Mouse (Mus musculus): ENCODE data around the gene Coa5.

The Coa5 gene

DNA sequence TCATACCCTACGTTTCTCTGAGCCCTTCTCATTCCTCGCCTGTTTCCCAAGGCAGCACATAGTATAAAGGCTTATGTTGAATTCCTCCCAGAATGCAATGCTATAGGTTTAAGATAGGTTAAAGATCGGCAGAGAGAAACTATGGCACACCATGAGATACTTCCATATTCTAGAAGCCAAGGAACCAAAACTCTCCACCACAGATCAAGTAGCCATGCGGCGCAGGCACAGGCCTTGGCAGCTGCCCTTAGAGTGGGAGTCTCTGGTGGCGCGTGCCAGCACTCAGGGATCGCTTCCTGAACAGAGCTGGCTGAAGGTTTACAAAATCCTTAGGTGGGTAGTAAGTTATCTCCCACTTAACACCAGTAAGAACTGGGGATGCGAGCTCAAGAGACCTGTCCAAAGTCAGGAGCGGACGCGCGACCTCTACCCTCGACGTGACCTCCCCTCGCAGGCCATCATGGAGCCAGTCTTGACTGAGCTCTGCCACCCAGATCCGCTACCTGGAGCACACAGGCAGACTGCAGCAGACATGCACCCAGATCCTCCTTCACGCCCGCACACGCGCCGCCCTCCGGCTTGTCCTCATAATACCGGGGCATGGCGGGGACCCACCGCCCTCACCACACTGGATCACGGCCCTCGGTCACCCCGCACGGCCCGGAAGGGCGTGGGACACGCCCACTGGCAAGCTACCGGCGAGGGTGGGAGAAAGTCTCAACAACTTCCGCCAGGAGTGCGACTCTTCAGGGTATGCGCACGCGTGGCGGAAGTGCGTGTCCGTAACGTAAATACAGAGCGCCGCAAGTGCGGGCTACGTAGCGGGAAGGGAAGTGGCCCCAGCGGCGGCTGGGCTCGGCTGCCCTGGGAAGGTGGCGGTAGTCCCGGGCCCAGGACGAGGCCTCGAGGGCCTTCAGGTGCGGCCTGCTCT lies at the start of gene Coa5, which contains the start of gene Unc50:
TSS of gene Coa5 (minus strand) at position 738 of the 931 bp plus-strand sequence.
TSS of gene Unc50 (plus strand) at position 774 of the 931 bp plus-strand sequence.
- in situ Hi-C loops (cut with MboI): no loop called here

DNA sequence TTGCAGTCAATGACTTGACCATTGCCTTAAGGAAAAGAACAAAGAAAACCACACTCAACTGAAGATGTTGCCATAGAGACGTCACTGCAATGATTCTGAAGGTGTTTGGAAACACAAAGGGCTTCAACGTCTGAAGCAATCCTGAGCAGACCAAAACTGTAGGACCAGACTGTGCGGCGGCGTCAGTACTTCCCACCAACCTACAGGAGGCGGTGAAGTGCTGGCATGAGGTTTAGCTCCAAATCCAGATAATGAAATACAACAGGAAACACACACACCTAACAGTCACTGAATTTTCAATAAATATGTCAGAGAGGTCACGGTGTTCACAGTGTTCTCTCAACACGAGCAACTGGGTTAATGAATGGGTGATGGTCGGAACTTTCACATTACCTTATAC lies 49.2 kb upstream of the Coa5 start:
- in situ Hi-C loops (cut with MboI): no loop called here

DNA sequence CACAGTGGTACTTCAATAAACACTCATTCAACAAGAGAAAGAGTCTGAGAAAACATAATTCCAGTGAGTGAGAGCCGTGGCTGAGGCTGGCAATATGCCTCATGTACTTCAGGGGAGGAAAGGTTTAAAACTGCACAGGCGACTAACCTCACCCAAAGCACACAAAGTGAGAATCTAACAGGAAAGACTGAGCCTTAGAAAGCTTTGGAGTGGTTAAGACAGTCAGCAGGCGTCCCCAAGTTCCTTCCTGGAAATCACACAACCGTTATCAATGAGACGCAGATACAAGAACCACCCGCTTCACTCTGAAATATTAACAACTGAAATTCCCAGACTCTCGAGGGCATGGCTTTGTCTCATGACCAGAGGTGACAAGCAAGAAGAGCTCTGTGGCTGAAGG lies 48.5 kb upstream of the Coa5 start:
- in situ Hi-C loops (cut with MboI): no loop called here

DNA sequence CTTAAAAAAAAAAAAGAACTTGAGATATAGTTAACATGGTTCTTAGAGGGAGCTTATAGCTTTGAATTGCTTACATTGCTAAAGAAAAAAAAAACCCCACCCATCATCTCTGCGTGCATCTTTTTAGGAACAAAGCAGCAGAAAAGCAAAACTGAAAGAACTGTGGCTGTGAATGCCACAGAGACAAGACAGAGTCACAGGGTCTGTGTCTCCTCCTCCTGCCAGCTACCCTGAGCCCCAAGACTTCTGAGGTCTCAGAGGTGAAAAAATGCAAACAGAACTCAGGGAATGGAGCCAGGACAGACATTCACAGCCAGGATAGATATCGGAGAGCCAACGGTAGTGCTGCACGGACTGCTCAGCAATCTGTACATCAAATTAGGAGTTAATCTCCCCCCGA lies 48.0 kb upstream of the Coa5 start:
- in situ Hi-C loops (cut with MboI): no loop called here

DNA sequence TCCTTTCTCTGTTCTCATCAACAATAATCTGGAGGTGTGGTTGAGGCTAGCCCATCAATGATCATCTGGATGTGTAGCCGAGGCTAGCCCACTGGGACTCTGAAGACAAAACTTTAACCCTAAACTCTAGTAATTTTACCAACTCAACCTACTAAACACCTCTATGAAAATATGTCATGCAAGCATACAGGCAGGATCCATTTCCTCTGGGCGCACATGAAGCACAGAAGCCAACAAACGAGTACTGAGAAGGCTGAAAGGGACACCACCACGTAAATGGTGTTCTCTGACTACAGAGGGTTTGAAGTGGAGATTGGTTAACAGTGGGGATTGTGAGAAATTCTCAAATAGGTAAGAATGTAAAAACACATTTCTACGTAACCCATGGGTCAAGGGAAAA lies 47.3 kb upstream of the Coa5 start:
- in situ Hi-C loops (cut with MboI): no loop called here

DNA sequence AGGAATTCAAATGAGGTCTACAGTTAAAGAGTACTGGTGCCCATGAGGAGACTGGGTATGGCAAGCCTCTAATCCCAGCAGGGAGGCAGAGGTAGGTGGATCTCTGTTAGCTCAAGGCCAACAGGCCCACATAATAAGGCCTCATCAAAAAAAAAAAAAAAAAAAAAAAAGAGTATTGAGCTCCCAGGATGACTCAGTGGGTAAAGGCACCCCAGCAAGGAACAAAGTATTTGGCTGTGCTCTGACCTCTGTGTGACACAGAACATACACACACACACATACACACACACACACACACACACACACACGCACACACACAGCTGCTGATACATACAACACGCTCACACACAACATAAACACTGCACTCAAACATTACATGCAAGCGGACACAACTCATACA lies 45.4 kb upstream of the Coa5 start:
- in situ Hi-C loops (cut with MboI): no loop called here

DNA sequence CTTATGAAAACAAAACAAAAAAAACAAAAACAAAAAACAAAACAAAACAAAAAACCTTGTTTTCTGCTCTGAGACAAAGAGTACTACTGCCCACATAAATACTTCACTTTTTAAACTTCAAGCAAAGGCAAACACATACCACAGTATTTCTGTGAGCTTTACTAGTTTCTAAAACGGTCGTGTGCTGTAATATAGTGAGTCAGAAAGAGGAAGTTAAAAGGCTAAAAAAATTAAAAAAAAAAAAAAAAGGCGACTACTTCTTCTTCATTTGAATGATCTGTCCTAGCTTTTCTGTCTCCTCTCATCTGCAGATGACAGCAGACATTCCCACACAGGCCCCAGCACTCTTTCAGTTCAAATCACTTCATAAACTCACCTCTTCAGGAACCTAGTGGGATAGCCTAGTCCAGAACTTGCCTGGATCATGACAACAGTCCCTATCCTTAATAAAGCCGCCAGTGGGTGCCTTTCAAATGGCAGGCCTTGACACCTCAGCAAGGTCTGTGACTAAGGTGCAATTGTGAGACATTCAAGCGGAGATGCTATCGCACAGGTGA lies 44.8 kb upstream of the Coa5 start:
- in situ Hi-C loops (cut with MboI): no loop called here

DNA sequence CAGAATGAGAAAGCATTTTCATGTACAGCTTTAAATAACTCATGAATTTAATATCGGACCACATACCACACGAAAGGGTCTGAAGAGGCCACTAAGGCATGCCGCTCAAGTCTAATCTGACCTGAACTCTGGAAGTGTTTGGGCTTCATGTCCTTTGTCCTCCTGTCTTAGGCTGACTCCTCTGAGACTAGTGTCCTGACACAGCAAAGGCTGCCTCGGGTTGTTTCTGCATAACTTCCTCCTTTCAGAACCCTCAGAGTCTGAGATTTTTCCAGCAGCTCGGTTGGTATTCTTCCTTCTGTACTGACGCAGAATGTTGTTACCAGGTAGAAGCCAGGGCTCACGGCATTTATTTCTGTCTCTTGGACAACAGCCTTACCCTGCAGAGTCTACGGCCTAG lies 44.1 kb upstream of the Coa5 start:
- in situ Hi-C loops (cut with MboI): no loop called here

DNA sequence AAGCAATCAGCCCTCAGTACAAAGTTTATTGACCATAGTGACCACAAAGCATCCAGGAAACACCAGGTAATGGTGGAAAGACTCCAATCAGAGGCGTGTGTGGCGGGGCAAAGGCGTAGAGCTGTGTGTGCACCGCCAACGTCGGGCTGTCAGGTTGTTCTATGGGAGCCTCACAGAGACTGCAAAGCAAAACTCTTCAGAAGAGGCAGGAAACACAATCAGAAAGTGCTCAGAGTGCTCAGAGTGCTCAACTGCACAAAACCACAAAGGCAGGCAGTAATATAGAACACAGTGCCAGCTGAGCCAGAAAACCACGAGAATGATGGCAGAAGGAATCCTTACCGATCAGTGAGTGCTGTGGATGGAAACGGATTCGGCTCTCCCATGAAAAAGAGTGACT lies 43.3 kb upstream of the Coa5 start:
- in situ Hi-C loops (cut with MboI): no loop called here

DNA sequence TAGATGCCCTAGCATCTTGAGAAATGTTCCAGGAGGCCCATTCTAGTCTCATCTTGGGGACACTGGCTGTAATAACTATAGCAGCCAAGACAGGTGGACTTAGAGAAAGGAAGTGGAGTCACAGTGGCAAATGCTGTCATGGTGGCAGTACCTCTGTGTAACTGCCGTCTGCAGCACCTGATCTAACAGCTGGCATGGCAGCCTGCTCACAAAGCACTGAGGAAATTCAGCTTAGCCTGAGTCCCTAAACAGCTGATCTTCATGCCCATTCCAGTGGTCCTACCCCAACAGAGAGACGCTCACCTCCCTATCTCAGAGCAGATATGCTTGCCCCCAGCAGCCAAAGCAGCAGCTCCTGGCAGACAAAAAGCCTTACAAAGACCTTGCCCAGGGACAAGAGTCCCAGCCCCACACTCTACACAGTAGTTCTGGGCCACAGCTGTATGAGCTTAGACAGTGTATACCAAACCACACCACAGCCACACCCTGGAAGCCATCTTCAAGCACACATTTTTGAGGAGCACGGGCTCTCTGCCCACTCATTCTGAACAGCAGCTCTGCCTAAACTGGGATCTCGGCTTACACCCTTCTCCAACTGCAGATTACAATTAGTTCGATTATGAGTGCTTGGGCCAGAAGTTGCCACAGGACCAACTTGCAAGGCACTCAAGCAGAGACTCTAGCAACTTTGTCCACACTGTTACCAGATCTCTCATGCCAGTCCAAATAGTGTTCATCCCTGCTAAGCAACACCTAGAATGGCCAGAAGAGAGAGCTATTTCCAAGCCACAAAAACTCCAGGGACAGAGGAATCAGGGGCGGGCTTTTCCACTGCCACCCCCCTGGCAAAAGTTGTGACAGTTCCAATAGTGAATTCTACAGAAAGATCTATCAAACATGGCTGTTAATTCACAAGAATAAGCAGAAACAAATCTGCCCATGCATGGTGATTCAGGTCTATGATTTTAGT lies 41.6 kb upstream of the Coa5 start:
- in situ Hi-C loops (cut with MboI): no loop called here

DNA sequence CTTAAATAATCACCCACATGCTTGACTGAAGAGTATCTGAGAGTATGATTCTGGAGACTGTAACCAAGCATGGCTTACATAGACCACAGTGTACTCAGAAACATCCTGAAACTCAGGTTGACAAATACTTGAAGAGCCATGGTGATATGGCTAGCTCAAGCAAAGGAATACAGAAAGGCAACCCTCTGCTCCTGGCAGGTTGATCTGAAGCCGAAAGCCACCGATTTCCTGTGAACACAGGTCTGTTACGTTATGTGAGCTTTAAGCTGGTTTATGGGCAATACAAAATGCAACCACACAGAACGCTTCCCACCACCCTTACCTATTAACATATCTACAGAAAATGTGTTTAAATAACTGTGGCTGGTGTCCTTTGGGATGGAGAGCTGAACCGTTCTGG lies 39.1 kb upstream of the Coa5 start:
- in situ Hi-C loops (cut with MboI): no loop called here

DNA sequence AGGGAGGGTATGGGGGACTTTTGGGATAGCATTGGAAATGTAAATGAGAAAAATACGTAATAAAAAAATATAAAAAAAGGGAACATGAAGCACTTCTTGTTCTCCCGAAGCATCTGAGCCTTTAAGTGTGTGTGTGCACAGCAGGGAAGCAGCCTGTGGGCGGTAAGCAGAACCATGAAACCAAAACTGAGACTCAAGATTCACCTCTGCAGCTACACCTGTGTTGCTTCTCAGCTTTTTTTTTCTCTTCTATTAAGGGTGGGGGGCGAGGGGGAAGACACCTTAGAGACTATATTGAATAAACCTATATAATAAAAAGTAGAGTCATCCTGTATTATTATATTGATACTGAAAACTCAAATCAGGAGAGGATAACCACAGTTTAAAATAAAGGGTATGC lies 37.9 kb upstream of the Coa5 start:
- in situ Hi-C loops (cut with MboI): no loop called here

DNA sequence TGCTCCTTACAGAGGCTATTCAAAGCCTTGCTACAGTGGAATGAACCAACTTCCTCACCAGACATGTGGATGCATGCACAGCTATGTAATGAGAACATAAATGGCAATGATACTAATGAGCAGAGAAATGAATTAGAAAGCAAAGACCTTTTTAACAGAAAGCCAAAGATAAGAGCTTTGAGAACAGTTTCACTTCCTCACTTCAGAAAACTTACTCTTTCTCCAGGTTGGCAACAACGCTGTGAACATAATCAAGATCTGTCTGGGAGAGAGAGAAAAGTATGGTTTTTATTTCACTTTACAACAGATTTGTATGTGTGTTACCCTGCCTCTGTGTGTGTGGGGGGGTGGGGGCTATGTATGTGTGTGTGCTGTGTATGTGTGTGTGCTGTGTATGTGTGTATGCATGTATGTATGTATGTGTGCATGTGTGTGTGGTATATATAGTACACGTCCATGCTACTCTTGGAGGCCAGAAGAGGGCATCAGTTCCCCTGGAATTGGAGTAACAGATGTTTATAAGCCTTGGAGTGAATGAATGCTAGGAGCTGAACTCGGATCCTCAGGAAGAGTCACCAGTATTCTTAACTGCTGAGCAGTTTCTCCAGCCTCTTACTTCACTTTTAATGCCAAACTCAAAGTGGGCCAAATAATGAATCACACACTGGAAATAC lies 36.6 kb upstream of the Coa5 start:
- in situ Hi-C loops (cut with MboI): no loop called here

DNA sequence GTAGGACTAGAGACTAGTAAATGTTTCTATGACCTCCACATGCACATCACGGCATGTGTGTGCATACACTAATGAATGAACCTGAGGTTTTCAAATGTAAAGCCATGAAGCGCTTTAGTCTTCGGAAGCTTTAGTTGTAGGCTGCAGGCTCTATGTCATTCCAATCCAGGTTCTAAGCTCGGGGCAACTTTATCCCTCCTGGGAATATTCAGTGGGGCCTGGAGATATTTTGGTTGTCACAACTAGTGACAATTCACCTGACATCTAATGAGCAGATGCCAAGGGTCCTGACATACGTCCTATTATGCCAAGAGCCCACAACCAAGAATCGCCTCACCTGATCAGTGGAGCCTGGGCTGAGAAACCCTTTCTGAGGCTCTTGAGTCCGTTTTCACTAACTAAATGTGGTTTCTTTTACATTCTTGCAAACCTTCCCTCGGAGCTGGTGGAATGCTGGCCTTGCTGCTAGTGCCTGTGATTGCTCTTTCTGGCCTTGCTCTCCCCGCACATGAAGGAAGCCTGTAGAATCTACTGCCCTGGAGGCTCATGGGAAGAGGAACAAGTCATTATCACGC lies 35.1 kb upstream of the Coa5 start:
- in situ Hi-C loops (cut with MboI): no loop called here

DNA sequence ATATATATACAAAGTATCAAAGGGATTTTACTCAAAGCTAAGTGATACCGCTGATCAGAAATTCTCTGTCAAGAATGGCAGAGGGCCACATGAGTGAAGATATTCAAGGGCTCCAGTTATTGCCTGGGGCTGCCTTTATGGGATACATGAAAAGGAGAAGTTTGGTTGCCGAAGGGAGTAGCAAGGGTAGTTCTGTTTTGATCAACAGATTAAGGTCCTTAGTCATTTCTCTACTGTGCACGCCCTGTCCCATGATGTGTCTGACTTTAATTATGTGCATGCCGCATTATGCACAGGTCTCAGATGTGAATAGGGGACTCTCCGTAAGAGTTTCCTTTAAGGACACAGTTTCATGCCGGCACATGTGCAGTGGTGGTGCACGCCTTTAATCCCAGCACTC lies 27.6 kb upstream of the Coa5 start:
- in situ Hi-C loops (cut with MboI): no loop called here

DNA sequence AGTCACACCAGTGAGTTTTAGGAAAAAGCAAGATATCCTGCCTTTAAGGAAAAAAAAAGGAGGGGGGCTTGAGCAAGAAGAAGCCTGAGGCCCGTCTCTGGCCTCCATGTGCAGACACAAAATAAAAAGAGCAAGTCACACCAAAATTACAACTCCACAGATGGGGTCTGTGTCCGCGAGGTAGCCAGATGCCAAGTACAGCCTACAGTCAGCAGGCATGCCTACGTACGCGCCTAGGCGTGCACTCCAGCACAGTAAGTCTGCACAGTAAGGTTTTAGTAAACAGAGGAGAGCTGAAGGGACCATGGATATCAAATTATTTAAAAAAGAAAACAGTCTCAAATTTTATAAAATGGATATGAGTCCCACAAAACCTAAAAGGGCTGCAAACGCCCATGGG lies 21.4 kb upstream of the Coa5 start:
- in situ Hi-C loops (cut with MboI): no loop called here

DNA sequence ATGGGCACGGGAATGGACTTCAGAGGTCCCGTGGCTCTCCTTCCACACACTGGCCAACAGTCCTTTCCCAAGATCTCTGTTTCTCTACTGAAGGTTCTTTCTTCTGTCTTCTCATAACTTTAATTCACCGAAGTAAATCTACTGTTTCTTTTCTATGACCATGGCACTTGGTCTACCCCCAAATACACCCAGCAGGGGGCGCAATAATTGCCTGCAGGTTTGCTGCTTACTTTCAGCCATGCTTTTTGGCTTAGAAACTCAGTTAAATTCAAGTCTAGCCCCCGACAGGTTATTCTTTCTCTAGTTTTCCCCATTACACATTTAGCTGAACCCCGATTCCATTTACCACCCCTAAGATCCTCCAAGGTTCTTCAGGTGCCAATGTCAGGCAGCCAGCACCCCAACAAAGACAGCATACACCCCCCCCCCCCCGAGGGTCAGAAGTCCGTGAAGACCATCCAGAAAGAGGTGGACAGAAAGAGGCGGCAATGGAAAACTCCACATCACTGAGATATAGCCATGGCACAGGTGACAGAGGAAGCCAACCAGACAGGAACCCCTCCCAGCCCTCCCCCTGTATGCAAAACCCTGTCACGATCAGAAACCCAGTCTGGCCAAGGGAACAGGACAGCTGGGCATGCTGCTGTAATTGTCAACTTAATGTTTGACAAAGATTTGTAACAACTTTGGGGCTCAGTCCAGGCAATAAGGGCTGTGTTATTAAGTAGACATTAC lies 18.6 kb upstream of the Coa5 start:
- in situ Hi-C loops (cut with MboI): loop anchor here (5.0 kb wide), 1 partner anchor 189 kb away; no protein-coding TSS in a partner anchor

DNA sequence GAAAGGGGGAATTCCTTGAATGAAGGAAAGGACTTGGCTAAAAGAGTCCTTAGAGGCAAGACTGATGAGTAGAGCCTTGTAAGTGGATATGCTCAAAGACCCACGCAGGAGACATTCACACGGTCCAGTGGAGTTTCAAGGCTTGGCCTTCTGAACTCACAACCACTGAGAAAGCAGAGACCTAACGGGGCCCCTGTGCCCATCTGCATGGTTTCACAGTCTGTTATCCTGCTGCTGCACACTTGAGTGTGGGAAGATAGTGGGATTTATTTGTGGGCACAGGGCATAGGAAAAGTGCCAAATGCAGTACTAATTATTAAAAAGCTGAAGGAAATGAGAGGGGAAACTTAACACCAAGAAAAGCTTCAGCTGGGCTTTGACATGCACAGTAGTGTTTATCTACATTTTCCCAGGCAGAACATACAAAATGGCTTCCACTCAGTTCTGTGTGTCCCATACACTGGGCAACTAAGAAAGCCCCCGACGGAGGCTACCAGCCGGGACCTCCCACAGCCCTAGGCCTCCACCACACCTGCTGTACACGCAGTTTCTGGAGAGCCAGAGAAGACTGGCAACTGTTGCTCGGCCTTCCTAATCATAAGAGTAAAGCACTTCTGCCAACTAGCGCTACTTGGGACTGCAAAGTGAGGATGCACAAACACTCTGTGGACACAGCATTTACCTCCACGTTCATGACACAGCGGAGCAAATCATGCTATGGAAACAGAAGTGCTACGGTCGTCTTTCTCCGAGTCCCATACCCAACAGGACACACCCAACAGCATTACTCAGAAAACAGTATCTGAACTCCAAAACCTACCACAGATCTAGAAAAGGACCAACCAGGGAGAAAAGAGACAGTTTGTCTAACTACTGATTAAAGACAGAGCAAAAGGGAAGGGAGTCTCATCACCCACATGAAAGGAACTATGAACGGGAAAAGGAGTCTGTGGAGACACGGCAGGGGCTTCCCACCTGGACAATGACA lies 13.2 kb upstream of the Coa5 start:
- in situ Hi-C loops (cut with MboI): no loop called here

DNA sequence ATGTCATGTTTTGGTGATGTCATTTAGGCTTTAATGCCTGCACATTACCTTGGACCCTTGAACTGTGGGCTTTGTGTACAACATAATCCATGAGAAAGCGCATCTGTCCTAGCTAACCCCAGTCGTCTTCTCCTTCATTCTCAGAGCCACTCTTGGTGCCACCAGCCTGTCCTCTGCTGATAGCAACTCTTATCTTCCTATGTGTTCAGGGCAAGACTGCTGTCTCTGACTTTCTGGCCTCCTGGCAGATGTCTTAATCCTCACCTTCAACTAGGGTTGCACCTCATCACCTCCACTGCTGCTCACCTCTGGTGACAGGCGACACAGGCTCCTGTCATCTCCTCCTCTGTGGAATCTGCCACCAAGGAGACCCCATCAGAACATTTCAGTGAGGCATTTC lies 6.5 kb upstream of the Coa5 start:
- in situ Hi-C loops (cut with MboI): no loop called here
